Mouse (Mus musculus): ENCODE measurements around the gene Plau.

The Plau gene

GRCm38 (mm10) chr14:20806116-20806840 is 30.2 kb upstream of the Plau start:
- peak; percentile 41 to 45 for DNase-seq

- DNase-seq = no peak
These were observed 27.1 kb upstream of the Plau start for GRCm38 (mm10) chr14:20809349-20809748.

DNA sequence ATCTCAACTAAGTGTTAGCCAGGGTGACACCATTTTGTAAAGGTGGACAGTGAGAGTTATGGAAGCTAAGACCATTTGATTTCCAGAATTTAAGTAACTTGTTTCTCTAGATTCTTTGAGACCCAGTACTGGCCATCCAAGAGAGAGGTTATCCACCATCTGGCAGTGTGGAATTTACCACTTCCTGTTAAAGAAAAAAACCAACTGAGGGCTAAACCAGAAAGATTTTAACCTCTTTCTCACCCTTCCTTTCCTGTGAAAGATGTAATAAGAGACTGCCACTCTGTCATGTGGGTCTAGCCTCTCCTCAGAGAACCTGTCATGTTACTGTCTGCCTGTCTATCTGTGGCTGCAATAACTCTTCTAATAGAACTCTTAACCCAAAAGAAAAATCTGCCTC is 26.6 kb upstream of the Plau start:
- DNase-seq = no peak

- DNase-seq = no peak
These were observed 25.2 kb upstream of the Plau start for GRCm38 (mm10) chr14:20811236-20811635.

DNA sequence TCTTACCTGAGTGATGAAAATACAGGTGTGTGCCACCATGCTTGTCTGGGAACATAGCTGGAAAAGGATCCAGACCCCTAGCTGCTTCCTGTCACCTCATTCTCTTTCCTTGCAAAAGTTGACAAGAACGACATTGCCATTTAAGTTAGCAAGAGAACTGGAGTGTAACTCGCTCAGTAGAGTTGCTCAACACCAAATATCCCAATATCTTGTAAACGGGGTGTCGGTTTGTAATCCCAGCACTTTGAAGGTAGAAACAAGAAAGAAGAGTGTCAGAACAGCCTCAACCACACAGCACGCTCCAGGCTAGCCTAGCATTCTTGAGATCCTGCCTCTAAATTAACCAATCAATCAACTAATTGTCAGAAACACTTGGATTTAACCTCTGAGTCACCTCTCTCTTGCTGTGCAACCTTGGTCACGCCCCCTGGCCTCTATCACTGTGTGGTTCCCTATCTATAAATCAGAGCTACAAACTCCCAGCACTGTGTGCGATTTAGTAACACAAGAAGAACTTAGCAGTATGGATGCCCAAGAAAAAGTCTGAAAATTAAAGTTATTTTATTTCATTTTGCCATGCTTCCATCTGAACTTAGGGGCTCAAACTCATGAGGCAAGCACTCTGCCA is 24.6 kb upstream of the Plau start:
- DNase-seq = no peak

GRCm38 (mm10) chr14:20815448-20815847 is 21.0 kb upstream of the Plau start:
- no peak for DNase-seq

GRCm38 (mm10) chr14:20824517-20824916 is 11.9 kb upstream of the Plau start:
- no peak for DNase-seq

DNA sequence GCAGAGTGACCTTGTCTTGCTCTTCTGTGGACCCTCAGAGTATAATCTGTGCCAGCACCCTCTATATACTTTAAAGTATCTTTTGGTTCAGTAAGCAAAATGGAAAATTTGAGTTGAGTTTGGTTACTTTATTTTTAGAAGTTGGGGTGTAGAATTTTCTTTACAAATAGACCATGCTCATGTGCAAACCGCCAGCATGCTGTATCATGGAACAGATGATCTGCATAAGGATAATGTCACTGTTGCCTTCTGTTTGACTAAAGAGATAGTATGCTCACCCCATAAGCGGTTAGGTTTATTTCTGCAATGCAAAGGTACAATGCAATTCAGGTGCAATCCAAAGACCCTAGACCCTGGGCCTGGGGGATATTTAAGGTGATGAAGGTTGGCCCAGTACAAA is 10.9 kb upstream of the Plau start:
- no peak for DNase-seq

- DNase-seq = no peak
These were observed 9.4 kb upstream of the Plau start for GRCm38 (mm10) chr14:20827061-20827460.

DNA sequence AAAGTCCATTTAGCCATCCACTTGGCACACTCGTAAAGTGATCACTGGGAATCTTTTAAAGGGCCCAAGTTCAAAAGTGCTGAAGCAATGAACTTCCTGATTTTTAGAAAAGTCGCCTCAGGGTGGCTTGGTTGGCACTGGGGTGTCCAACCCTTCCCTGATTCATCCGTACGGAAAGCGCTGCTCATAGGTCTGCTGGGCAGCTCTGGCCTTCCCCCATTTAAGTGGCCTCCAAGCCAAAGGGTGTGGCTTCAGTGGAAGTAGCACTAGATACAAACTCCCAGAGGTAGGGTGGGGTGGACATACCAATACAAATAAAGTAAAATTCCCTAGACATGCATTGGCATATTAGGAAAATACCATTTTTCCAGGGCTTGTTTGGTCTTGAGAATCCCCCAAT is 9.0 kb upstream of the Plau start:
- DNase-seq = no peak

GRCm38 (mm10) chr14:20828524-20828923 is 7.9 kb upstream of the Plau start:
- DNase-seq = no peak

DNA sequence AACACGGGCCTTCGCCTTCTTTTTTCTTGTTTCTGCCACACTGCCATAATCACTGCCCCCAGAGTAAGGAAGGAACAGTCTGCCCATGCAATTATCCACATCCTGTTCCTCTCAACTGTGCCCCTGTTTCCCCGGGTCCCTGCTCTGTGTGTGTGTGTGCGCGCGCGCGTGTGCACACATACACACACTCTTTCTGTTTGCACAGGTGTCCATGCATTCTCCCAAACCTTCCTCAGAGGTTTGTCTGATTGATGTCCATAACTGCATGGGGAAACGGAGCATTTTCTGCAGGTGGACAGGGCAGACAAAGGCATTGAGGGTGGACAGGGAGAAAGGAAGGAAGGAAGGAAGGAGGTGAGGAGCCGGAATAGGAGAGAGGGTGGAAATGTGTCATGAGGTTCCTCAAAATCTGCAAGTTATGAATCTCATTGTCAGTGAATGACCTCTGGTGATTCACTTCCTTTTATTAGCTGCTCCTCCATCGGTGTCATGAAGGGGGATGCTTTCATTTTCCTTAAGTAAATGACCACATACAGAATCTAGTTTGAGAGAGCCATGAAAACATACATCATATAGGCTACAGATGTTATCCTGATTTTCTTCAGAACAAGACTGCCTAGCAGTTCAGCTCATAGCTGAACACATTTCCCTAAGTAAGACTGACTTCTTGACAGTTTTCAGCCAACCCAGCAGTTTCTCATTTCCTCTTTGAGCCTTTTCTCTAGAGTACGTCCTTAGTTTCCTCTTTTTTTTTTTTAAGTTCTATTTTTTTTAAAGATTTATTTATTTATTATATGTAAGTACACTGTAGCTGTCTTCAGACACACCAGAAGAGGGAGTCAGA is 6.7 kb upstream of the Plau start:
- DNase-seq = no peak

GRCm38 (mm10) chr14:20831141-20831910 is 5.1 kb upstream of the Plau start:
- no peak for DNase-seq

DNA sequence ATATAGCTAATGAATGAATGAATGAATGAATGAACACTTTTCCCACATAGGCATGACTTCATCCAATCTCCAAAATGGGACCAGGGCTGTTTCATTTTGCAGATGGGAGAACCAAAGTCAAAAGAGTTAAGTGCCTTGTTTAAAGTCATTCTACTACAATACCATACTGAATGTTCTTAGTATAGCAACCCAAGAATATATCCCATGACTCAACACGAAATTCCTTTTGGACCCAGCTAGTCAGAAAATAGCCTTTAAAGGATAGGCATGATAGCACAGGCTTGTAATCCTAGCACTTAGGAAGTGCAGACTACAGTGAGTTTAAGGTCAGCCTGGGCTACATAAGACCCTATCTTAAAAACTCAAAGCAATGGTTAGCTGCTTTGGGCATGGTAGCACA is 4.5 kb upstream of the Plau start:
- no peak for DNase-seq

- no peak for DNase-seq
These were observed 2.9 kb upstream of the Plau start for GRCm38 (mm10) chr14:20833525-20833924.

- DNase-seq = no peak
These were observed 2.3 kb upstream of the Plau start for GRCm38 (mm10) chr14:20834136-20834535.

GRCm38 (mm10) chr14:20836905-20837376 is 481 bp downstream of the Plau start:
- no peak for DNase-seq

DNA sequence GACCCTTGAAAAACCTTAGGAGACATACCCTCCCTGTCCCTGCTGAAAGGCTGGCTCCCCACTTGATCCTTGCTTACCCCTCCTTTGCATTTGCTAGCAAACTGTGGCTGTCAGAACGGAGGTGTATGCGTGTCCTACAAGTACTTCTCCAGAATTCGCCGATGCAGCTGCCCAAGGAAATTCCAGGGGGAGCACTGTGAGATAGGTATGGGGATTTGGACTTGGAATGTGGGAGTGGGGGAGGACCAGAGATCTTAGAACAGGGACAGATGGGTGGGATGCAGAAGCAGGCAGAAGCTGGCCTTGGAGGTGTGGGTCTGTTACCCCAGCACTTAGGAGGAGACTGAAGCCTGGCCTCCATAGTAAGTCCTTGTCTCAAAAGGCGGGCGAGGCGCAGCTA is 1.2 kb downstream of the Plau start:
- DNase-seq = no peak

DNA sequence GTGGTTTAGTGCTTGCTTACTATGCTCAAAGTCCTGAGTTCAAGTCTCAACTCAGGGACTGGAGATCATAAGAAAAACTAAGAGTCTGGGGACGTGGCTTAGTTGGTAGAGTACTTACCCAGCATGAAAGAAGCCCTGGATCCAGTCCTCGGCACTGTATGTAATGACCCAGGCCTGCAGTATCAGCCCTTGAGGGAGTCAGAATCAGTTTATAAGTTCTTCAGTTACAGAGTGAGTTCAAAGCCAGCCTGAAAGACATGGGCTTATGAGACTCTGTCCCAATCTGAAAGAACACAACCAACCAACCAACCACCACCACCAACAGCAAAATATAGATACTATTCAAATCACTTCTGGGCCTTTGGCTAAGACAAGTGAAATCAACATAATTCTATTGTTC is 5.1 kb downstream of the Plau start:
- DNase-seq = no peak

GRCm38 (mm10) chr14:20842629-20843028 is 6.2 kb downstream of the Plau start:
- DNase-seq = no peak

DNA sequence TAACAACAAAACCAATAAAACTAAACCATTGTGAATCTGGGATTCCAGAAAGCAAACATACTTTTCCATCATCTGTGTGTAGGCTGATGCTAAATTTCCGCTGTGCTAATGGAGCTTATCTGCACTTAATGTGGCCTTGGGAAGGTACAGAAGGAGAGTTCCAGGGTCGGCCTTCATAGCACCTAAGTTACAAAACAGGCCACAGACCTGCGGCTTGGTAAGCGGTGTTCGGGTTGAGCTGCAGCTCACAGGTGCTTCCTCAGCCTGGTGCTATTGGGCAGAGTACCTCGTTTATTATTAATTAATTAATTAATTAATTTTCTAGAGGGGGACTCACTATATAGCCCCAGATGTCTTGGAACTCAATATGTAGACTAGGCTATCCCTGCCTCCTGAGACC is 7.7 kb downstream of the Plau start:
- peak in 1 of 2 experiments; percentile 45 for DNase-seq

DNA sequence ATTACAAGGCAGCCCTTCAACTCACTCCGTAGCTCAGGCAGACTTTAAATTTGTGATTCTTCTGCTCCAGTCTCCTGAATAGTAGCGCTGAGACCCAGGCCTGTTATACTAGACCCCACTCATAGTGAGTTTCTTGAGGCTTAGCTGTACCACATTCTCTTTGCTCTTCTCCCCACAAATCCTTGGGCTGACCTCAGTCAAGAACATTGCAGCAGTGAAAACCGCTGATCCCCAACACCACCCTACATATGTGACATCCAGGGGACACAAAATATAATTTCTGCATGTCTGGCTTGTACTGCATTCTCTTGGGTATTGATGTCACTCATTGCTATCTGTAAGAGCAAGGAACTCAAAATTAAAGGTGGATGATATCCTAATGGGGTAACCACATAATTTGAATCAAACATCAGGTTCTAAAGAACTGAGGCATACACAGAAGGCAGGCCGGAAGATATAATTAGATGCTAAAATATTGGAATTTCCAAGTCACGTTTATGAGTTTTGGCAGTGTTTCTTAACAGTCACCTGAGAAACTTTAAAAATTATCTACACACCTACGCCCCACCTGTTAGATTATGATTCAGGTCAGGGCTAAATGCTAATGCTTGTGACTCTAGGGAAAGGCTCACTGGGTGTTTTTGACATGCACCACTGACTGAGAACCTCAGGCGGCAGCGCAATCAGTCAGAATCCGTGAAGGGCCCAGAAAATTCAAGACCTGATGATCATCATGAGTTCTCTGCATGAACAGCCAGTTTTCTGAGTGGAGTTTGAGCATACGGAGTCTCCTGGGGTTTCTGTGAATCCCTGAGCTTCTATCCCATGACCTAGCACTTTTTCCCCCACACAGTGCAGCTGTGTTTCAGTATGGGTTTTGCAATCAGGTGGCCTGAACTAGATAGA is 8.5 kb downstream of the Plau start:
- peak in 1 of 2 experiments; percentile 75 for DNase-seq

Measured in kidney, adult 8-10 months (tissue).